Mouse (Mus musculus): ENCODE measurements around the gene Btbd35f7. TPM values are rescaled to one million over a fixed set of nuclear protein-coding genes. Genes with fewer than 3 reads are reported as not detected.
"Not testable (repeated sequence)": the region's sequence is repeated elsewhere in the genome, so short reads cannot be mapped to it uniquely, and the experiment has no call there.

Btbd35f7 gene
- not detected in 2 replicates for polyA plus RNA-seq (2014; fragmentation: Nextera tagmentation; extraction: Ambion mirVana)

DNA sequence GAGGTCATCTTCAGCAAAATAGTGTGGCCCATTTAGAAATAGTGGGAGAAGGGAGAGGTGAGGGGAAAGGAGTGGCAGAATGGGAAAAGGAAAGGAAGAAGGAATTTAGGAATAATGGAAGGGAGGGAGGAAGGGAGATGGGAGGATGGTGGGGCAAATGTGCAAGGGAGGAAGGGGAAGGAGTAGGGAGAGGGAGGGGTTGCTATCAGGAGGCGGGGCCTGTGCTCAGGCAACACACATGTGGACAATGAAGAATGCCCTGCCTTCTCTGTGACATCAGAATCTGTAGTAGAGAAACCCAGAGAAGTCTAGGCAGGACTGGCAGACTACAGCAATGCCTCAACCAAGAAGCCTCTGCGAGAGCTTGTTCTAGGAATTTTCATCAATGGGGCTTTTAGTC is at the start of gene Btbd35f7:
TSS of gene Btbd35f7 (plus strand) at position 301 of the 400 bp plus-strand sequence.
- H3K27ac ChIP-seq (ENCODE audit: low read length); H3K36me3 ChIP-seq (ENCODE audit: control insufficient read depth, insufficient read depth, low read length); H3K9ac ChIP-seq (replicated peaks; ENCODE audit: low read depth, low read length); H3K9me3 ChIP-seq (ENCODE audit: control insufficient read depth, low read depth, low read length); H3K4me2 ChIP-seq (replicated peaks; ENCODE audit: low read depth, low read length); ATAC-seq (ENCODE audit: insufficient number of reproducible peaks, insufficient read depth, low FRiP score, low read depth); H3K27me3 ChIP-seq (ENCODE audit: control insufficient read depth, insufficient read depth, low read length); H3K4me1 ChIP-seq (ENCODE audit: control insufficient read depth, insufficient read depth, low read length); H3K4me3 ChIP-seq (ENCODE audit: low read depth, low read length): not testable (repeated sequence)
- no CpG with 5 or more reads among the region's 2 CpGs for WGBS

Other genes with a start within 250 kb of the Btbd35f7 start
- gene Mycs, start 199.8 kb upstream of the Btbd35f7 start, polyA plus RNA-seq (2014; fragmentation: Nextera tagmentation; extraction: Ambion mirVana), result not detected in 2 replicates

Measured in stomach, embryonic 14.5 days (tissue).